Mouse (Mus musculus) right cerebral cortex, postnatal 4 days (tissue): ENCODE measurements around the gene Dnmt1.
A peak's percentile ranks its signal among the peaks of the same experiment; 100 is the strongest.
"Not testable (repeated sequence)": the region's sequence is repeated elsewhere in the genome, so short reads cannot be mapped to it uniquely, and the experiment has no call there.

Experiments used
- DNase-seq: peaks from one replicate; pipeline ENCODE4 v3.0.0-alpha.2; 2022

Dnmt1 gene

DNA sequence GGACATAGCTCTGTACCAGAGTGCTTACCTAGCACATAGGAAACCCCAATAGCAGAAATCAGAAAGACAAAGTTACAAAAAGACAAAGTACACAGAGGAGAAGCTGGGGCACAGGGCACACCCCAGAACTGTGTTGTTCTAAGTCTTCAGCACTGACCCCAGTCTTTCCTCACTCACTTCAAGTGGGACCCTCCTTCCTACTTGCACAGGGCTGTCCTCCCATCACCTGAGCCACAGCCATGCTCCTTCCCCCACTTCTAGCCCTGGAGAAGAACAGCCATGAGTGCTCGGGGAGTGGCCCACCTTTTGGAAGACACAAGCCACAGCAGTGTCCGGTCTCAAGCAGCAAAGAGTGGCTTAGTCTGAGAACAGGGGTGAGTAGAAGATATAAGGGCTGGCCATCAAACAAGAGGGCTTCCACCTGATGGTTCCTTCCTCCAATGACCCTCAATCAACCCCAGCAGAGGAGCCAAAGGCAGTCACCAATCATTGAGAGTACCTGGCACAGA is at the start of gene Dnmt1:
Dnmt1 (minus strand) TSS at position 459 of the 509 bp plus-strand sequence.
- no peak for DNase-seq

DNA sequence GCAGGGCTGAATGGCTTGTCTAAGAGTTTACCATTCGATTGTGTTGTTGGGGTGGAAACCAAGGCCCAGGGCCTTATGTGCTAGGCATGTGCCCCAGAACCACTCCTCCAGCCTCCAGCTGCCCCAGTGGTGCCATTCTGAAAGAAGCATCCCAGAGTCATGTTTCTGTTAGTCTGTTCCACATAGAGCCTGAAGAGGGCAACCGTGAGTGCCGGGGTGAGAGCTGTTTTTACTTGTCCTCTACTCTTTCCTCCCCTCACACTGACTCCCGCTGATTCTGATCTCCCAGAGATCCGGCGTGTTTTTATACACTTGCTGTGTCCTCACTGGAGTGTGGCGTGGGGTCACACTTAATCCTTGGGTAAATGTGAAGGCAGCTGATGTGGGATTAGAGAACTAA is 48.3 kb upstream of the Dnmt1 start:
- no peak for DNase-seq

DNA sequence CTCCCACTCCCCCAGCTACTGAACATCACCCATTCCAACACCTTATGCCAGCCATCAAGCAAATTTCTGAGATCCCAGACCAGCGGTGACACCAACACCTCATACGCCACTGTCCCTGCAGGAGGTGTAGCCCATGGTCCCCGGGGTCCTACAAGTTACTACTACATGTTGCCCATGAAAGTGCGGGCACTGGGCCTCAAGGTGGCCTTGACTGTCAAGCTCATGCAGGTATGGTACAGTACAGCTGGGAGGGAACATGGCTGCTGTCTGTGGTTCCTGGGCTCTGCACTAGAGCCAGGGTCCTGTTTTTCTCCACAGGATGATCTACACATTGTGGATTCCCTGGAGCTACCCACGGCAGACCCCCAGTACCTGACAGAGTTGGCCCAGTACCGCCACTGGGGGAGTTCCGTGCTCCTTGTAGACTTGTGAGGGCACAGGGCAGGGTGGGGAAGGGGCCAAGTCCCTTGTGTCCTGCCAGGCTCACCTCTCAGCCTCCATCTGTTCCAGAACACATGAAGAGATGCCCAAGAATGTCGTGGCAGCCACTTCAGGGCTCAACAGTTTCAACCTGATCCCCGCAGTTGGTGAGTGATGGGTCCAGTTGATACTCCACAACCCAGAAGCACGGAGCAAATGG is 47.7 kb upstream of the Dnmt1 start:
- DNase-seq = no peak

DNA sequence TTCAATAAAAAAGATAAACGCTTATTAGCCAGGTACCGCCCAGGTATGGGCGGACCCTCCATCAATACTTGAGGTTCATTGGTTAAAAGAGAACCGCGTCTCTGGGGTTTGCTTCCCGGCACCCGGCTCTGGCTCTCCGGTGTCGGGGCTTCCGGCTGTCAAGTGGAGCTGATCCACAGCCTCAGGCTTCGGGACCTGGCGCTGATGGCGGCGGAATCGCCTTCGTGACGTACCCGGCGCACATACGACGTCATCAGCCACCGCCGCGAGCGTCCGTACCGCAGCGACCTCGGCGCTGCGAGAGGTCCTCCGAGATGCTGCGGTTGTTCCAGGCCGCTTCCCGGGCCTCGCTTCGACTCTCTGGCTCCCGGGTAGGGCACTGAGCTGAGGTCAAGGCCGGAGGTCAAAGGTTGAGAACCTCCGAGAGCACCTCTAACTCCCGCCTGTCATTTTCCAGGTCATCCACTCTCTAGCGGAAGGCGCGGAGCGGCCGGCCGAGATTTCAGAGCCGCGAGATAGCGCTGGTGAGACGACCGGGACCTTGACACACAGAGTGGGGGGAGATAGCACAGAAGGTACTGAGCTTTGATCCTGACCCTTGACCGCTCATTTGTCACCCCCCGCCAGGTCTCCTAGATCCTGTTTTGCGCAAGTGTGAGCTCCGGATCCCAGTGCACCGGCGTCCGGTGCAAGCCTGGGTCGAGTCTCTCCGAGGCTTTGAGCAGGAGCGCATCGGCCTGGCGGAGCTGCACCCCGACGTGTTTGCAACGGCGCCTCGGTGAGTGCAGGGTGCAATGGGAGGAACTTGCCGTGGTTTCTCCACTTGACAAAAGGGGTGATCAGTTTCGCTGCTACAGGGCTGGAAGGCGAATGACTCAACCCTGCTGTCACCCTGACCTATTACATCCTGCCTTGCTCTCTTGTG is 43.2 kb upstream of the Dnmt1 start, which contains the start of gene Mrpl4:
Mrpl4 (plus strand) TSS at position 112 of the 925 bp plus-strand sequence.
- peak; percentile 93 for DNase-seq

DNA sequence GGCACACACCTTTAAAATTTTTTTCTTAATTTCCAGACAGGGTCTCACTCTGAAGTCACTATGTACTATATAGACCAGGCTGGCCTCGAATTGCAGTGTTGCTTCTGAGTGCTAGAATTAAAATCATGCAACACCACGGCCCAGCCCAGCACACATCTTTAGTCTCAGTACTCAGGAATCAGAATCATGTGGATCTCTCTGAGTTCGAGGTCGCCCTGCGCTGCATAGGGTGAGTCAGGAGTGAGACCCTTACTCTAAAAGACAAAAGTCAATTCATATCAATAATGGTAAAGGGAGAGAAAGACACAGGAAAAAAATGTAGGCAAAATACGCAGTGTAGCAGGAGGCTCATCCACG is 42.6 kb upstream of the Dnmt1 start:
- DNase-seq = no peak

DNA sequence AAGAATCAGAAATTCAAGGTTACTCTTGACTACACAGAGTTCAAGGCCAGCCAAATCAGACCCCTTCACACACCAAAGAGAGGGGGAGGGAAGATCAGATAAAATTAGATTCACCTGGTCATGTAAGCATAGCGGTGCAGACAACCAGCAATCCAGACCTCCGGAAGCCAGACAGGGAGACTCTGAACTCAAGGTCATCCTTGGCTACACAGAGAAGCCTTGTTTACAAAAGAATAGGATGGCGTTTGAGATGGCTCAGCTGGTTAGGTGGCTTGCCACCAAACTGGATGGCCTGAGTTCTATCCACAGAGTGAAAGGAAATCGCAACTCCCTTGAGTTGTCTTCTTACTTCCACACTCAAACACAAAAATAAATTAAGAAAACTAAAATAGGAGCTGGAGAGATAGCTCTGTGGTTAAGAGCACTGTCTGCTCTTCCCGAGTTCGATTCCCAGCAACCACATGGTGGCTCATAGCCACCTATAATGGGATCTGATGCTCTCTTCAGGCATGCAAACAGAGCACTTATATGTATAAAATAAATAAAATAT is 42.0 kb upstream of the Dnmt1 start:
- DNase-seq = no peak

DNA sequence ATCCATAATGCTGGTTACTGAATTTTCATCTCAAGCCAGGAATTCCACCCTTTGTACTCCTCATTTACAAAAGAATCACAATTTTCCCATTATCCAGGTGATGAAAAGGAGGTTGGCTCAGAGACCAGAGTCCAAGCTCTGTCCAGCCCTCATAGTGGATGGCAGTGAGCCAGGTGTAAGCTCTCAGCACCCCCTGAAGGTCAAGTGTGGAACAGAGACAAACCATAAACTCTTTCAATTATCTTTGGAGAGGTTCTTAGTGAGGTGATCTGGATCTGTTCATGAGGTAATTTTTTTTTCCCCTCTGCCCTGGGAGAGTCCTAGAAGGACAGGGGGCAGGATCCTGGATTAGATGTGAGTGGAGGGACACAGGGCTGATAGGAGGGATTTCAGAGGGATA is 41.1 kb upstream of the Dnmt1 start:
- DNase-seq = no peak

DNA sequence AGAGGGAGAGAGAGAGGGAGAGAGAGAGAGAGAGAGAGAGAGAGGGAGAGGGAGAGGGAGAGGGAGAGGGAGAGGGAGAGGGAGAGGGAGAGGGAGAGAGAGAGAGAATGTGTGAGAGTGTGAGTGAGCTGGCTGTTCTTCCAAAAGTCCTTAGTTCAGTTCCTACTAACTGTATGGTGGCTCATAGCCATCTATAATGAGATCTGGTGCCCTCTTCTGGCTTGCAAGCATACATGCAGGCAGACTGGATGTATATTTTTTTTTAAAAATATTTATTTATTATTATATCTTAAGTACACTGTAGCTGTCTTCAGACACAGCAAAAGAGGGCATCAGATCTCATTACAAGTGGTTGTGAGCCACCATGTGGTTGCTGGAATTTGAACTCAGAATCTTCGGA is 38.6 kb upstream of the Dnmt1 start:
- DNase-seq = not testable (repeated sequence)

DNA sequence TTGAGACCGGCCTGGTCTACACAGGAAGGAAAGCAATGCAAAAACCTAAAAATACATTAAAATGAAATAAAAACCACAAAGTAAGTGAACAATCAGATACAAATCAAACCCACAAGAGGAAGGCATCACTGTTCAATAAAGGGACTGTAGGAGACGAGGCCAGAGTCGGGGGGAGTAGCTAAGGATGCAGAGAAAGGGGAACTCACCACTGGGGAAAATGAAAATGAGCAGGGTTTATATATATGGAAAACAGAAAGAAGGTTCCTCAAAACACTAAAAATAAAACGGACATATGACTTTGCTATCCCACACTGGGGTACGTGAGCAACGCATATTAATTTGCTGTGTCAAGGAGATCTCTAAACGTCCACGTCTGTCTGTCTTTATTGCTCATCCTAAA is 37.4 kb upstream of the Dnmt1 start:
- no peak for DNase-seq

DNA sequence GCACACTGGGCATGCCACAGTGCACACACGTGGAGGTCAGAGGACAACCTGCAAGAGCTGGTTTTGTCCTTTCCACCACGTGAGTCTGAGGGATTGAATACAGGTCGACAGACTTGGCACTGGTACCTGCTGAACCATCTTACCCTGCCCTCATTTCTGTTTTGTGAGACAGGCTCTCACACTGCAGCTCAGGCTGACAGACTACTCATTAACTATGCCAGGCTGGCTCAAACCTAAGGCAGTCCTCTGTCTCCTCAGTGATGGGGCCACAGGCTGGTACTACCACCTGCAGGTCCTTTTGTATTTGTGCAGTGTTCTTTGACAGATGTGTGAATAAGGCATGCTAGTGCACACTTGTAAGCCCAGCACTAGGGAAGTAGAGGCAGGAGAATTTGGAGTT is 35.4 kb upstream of the Dnmt1 start:
- no peak for DNase-seq

DNA sequence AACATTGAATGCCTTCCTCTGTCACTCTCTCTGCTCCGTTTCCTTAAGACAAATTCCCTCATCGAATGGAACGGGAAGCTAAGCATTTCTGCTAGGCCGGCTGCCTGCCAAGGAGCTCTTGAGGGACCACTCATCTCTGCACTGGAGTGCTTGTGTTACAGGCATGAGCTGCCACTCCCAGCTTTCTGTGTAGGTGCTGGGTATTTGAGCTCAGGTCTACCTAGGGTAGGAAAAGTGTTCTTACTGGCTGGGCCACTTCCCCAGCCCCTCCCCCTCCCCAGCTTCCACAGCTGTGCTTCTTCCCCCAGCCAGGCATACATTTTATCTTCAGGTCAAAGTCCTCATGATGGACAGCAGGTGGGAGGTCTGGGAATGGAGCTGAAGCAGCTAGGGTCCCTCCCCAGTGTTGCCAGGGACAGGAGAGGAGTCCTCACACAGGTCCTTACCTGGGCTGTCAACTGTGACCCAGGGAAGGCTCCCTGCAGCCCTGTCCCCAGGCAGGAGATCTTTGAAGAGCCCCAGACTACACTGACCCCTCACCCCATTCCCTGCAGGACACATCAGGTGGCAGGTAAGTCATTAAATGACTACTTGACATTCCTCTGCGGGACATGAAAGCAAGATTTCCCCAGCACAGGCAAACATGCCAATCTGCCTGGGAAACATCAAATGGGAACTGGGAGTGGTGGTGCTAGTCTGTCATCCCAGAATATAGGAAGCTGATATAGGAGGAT is 33.6 kb upstream of the Dnmt1 start:
- DNase-seq = no peak

DNA sequence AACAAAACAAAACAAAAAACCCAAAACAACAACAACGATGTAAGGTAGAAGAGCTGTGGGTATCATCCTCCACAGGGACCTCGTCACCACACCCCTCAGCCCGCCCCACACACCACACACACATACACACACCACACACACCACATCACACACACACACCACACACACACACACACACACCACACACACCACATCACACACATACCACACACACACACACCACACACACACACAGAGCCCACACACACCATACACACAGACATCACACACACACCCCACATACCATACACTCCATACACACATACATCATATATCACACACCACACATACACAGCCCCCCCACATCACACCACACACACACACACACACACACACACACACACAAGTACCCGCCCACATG is 31.9 kb upstream of the Dnmt1 start:
- DNase-seq = no peak

DNA sequence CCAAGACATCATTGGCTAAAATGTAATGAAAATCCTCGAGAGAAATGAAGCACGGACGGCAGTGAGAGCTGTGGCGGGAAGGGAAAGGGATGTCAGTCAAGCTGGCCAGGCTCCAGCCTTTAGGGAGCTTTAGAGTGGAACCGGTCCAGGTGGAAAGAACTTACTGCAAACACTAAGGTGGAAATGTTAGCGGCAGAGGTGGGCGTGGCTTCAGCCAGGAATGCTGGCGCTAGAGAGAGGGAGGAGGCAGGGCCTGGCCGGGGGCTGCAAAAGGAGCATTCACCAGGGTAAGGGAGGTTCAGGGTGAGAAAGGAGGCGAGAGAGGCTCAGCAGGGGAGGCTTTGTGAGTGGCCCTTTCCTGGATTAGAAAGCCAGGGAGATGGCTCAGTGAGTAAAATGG is 31.2 kb upstream of the Dnmt1 start:
- no peak for DNase-seq

DNA sequence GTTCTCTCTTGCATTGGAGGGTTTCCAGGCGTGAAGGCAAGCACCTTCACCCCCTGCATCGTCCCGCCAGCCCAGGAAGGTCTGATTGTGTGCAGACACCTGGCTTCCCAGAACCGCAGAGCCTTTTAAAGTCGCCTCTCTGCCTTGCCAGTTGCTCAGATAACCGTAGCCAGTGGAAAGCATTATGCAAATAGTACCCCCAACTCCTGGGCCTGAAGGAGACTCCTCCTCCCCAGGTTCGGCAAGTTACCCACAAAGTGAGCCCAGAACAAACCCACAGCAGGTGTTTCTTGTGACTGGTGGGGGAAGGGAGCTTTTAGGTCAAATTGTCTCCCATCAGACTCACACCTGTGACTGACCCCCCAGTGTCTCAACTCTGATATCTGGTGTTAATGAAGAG is 28.3 kb upstream of the Dnmt1 start:
- no peak for DNase-seq

DNA sequence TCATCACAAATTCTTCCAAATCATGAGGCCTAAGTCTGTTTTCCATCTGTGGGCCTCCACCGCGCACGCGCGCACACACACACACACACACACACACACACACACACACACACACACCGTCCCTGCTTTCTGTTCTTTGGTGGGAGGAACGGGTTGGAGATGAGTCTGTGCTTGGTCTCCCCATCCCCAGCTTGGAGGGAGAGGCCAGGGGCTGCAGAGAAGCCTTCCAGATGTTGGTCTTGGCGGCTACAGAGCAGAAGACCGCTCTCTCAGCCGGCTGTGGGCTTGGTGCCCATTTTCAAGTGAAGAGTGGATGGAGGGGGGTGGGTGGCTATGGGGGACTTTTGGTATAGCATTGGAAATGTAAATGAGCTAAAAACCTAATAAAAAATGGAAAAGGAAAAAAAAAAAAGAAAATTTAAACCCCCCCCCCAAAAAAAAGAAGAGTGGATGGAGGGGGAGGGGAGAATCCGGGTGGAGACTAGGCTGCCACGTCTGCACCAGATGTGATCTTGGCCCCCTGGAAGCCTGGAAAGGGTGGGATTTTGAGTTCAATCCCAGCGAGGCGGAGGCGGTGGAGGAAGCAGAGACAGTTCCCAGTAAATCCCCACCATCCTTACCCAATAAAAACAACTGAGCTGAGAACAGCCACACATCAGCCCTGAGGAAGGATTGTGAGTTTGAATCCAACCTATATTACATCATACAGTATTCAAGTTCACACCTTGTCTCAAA is 27.4 kb upstream of the Dnmt1 start:
- DNase-seq = no peak

DNA sequence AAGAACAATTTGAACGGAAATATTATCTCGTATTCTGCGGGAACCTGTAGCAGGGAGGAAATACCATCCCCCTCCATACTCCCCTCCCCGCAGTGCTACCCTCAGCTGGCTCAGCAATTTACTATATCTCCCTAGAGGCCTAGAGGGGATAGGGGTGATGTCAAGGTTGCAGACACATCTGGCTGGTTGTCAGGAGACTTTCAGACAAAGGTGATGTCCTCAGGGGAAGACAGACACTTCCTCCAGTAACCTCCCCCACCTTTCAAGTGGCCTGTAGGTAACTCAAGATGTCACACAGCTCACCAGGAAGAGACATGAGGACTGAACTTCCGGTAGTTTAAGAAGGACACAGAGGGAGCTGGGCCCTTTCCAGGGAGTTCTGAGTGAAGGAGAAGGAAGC is 23.5 kb upstream of the Dnmt1 start:
- DNase-seq = no peak

DNA sequence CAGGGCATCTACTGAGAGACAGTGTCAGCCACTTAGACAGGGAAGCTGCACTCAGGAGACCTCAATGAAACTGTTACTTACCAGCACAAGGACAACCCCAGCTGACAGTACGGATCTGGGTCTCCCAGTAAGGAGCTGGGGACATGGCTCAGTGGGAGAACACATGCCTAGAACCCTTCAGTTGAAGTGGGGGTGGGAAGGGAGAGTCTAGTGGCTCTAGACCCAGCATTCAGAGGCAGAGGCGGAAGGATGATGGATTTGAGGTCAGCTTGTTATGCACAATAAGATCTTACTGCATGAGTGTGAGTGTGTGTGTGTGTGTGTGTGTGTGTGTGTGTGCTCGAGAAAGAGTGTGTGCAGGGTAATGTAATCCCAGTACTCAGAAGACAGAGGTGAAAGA is 22.5 kb upstream of the Dnmt1 start:
- no peak for DNase-seq

DNA sequence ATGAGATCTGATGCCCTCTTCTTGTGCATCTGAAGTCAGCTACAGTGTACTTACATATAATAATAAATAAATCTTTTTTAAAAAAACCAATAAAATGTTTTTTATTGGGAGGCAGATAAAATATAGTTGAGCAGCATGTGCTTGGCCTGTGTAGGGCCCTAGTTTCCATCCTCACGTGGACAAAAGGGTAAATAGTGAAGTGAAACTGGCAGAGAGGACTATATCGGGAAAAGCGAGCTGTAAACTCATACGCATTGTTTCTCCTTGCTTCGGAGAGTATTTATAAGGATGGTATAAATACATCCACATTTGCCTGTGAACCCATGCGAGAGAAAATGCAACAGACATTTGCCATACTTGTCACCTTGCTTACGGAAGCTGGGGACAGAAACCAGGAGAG is 20.1 kb upstream of the Dnmt1 start:
- no peak for DNase-seq

DNA sequence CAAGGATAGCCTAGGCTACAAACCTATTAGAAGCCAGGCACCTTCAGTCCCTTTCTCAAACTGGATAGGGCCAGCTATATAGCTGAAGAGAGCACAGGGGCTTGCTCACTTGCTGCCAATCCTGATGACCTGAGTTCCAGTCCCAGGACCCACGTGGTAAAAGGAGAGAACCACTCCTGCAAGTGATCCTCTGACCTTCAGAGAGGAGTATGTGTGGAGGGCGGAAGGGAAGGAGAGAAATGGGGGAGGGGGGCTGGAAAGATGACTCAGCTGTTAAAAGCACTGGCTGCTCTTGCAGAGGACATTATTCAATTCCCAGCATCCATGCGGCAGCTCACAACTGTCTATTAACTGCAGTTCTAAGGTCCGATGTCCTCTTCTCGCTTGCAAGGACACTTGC is 19.5 kb upstream of the Dnmt1 start:
- DNase-seq = no peak

DNA sequence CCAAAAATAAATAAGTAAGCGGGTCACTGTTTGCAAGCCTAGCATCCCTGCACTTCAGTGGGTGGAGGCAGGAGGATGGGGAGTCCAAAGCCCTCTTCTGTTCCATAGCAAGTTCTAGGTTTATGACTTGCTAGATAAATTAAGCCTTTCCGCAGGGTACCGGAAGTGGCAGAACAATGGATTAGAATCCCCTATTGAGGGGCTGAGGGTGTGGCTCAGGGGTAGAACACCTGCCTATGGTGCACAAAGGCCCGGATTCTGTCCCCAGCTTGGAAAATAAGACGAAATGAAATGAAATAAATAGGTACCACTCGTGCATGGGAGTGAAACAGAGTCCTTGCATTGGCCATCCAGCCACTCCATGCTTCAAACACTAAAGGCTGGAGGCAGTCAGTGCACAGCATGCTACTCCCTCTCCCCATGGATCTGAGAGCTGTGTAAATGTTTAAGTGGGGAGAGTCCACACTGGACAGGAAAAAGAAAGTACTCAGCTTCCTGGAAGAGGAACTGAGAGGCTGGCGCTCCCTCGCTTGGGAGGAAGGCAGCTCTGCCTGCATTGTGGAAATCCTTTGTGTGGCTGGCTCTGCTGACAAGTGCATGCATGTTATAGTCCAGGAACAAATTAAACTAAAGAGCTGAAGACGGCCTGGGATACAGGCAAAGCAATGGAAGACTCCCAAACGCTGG is 18.9 kb upstream of the Dnmt1 start:
- no peak for DNase-seq

DNA sequence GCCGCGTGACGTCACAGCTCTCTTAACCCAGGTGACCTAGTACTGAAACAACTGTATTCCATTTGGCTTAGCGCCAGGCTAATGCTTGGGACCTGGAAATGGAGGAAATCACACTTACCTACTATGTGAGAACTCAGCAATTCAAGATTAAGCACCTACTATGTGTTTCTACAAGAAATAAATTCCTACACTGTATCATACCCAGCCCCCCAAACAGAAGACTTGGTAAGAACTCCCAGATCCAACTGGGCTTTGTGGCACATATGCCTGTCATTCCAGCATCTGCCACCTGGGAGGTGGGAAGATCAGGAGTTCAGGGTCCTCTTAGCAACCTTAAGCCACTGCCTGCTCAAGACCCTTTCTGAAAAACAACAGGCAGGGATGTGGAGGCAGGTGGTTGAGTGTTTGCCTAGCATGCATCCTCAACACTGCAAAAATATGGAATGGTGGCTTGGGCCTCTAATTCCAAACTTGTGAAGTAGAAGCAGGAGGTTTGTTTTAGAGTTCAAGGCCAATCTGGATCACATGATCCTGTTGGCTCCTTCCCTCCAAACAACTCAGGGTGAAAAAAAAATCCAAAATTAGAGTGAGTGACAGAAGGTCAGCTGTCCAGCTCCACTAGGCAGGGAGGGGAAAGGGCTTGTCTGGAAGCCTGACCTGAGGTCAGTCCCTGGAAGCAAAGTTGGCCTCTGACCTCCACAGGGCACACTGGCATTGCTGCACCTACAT is 17.4 kb upstream of the Dnmt1 start:
- no peak for DNase-seq
